Mouse (Mus musculus) hindbrain, embryonic 11.5 days (tissue): Measurements from ENCODE around the gene Gm3045. TPM values are rescaled to one million over a fixed set of nuclear protein-coding genes. Genes with fewer than 3 reads are reported as not detected.

Experiments
- ATAC-seq: fragments of 200-750 bp; cut with Nextera tagmentation; 2 replicates; pipeline ENCODE4 v1.8.0; 2017; ENCODE audit warnings: mild to moderate bottlenecking, moderate TSS enrichment, moderate library complexity; ENCODE audit not compliant: low FRiP score
- DNase-seq: peaks from one replicate; pipeline ENCODE4 v3.0.0-alpha.2; 2015; ENCODE audit warnings: low spot score
- H3K27ac ChIP-seq: fragments of 300-500 bp; sonication (generic); 2 replicates; pipeline ENCODE4 v1.5.1; 2014; ENCODE audit warnings: mild to moderate bottlenecking, low read depth, low read length
- H3K27me3 ChIP-seq: fragments of 300-500 bp; sonication (generic); 2 replicates; pipeline ENCODE4 v1.6.1; 2014; ENCODE audit warnings: mild to moderate bottlenecking, low read length, moderate library complexity, mixed read lengths; ENCODE audit not compliant: control insufficient read depth, insufficient read depth
- H3K36me3 ChIP-seq: fragments of 300-500 bp; sonication (generic); 2 replicates; pipeline ENCODE4 v1.6.1; 2014; ENCODE audit warnings: mild to moderate bottlenecking, low read length, moderate library complexity, mixed read lengths; ENCODE audit not compliant: control insufficient read depth, insufficient read depth
- H3K4me1 ChIP-seq: fragments of 300-500 bp; sonication (generic); replicated peaks from 2 replicates; pipeline ENCODE4 v1.6.1; 2014; ENCODE audit warnings: low read length, mixed read lengths; ENCODE audit not compliant: control insufficient read depth, insufficient read depth
- H3K4me2 ChIP-seq: fragments of 300-500 bp; sonication (generic); replicated peaks from 2 replicates; pipeline ENCODE4 v1.6.1; 2014; ENCODE audit warnings: mild to moderate bottlenecking, low read depth, low read length
- H3K4me3 ChIP-seq: fragments of 300-500 bp; sonication (generic); 2 replicates; pipeline ENCODE4 v1.5.1; 2014; ENCODE audit warnings: low read depth, low read length
- H3K9ac ChIP-seq: fragments of 300-500 bp; sonication (generic); 2 replicates; pipeline ENCODE4 v1.6.1; 2014; ENCODE audit warnings: low read depth, low read length
- H3K9me3 ChIP-seq: fragments of 300-500 bp; sonication (generic); 2 replicates; pipeline ENCODE4 v1.6.1; 2016; ENCODE audit warnings: low read length; ENCODE audit not compliant: control insufficient read depth
- WGBS: fragments of 180-500 bp; shearing (Covaris S2); extraction: QIAGEN DNeasy Blood & Tissue Kit; methylation state at CpG from one replicate; pipeline ENCODE4 v1.1.7; 2014; 5-methylcytosine and 5-hydroxymethylcytosine counted together
- polyA plus RNA-seq: library from polyadenylated mRNA; unstranded; fragments of >200 nt; fragmentation: Nextera tagmentation; extraction: Ambion mirVana; gene quantifications from 2 replicates; pipeline ENCODE4 v1.2.1, GENCODE M21; 2014

The Gm3045 gene
- polyA plus RNA-seq, 1 experiment from 2014 or later, result not detected

DNA sequence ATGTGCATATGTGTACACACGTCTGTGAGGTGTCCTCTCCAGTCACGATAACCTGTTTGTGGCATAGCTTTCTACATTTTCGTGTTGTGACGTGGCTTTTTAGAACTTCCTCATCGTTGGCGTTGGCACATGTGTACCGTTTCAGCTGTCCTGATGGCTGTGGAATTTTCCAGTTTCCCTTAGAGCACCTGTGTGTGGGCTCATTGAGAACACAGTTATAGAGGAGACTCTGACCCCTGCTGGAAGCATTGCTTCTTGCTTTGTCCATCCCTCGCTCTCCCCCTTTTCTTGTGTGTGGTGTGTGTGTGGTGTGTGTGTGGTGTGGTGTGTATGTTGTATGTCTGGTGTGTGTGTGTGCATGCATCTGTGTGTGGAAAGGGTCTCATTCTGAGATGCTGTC is 23.6 kb downstream of the Gm3045 start:
- no peak overlapping the region for H3K9ac ChIP-seq
- no peak overlapping the region for H3K4me3 ChIP-seq
- no peak for ATAC-seq
- H3K27ac ChIP-seq, result no peak overlapping the region
- no peak for DNase-seq
- H3K9me3 ChIP-seq, result no peaks in the 10 kb centered on the region
- H3K36me3 ChIP-seq, result no peaks in the 10 kb centered on the region
- H3K4me2 ChIP-seq, result no peak overlapping the region
- 89% methylated on average over 8 of the region's 8 CpGs for WGBS
- H3K4me1 ChIP-seq, result no peaks in the 10 kb centered on the region
- no peaks in the 10 kb centered on the region for H3K27me3 ChIP-seq

DNA sequence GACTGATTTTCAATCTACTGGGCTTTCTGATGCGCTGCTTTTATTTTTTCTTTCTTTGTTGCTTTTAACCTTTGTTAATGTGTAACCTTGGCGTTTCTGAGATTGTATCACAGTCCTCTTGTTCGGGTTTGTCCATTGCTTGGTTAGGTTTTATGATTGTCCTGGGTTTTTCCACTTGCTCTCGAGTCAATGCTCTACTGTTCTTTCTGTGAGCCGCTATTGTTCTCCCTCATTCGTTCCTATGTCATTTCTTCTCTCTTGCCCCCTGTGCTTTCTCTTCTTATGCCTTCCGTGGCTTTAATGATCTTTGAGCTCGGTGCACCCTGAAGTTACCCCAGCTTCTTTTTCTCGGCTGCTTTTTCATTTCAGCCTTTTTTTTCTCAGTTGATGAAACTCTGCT is 31.6 kb downstream of the Gm3045 start:
- DNase-seq (no peak), ATAC-seq (no peak)
- 38% methylated on average over 9 of the region's 9 CpGs for WGBS
- no peak overlapping the region for H3K4me3 ChIP-seq
- no peaks in the 10 kb centered on the region for H3K4me1 ChIP-seq
- no peaks in the 10 kb centered on the region for H3K9me3 ChIP-seq
- no peak overlapping the region for H3K9ac ChIP-seq
- no peak overlapping the region for H3K4me2 ChIP-seq
- H3K27ac ChIP-seq, result no peak overlapping the region
- H3K27me3 ChIP-seq, result no peaks in the 10 kb centered on the region
- H3K36me3 ChIP-seq, result no peaks in the 10 kb centered on the region

DNA sequence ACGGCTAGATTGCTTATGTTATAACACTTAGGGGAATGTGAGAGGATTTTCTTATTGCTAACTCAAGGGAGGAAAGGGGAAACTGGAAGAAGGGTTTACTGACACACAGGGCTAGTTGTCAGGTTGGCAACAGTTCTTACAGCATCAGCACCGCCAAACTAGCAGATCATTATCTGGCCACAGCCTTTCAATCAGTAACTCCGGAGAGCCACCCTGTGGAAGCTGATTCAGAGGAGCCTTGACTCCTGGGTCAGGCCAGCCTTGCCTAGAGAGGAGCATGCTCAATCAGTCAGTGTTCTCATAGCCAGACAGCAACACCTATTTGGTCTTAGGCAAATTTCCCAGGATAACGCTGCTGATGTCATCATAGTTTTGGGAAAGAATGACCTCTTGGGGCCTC is 35.1 kb downstream of the Gm3045 start:
- H3K27me3 ChIP-seq, result no peaks in the 10 kb centered on the region
- H3K36me3 ChIP-seq, result no peaks in the 10 kb centered on the region
- no peaks in the 10 kb centered on the region for H3K9me3 ChIP-seq
- H3K9ac ChIP-seq, result no peak overlapping the region
- WGBS, result 83% methylated on average over 4 of the region's 4 CpGs
- 0 out of 2 replicates have a peak, but pooled peaks cover 3% of the 10 kb centered on the region for H3K4me1 ChIP-seq
- no peak overlapping the region for H3K4me3 ChIP-seq
- no peak overlapping the region for H3K4me2 ChIP-seq
- H3K27ac ChIP-seq, result no peak overlapping the region
- no peak for DNase-seq
- ATAC-seq, result no peak

DNA sequence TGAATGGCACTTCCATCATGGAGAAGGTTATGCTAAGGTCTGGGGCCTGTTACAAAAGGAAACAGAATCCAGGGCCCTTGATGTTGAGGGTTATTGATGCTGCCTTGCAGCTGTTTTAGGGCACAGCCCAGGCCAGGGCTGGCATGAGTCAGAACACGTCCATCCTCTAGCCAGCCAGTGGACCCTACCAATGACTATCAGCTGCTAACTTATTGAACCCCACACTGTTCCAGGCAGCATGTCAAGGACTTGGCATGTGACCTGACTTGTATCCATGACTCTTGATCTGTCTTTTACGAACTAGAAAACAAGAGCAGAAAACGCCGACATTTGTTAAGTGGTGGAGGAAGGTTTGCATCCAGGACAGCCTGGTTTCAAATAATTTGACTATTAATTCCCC is 36.4 kb downstream of the Gm3045 start:
- 0 out of 2 replicates have a peak, but pooled peaks cover 3% of the 10 kb centered on the region for H3K4me1 ChIP-seq
- H3K9ac ChIP-seq, result no peak overlapping the region
- no peaks in the 10 kb centered on the region for H3K36me3 ChIP-seq
- no peaks in the 10 kb centered on the region for H3K27me3 ChIP-seq
- DNase-seq (no peak), ATAC-seq (no peak)
- no peaks in the 10 kb centered on the region for H3K9me3 ChIP-seq
- H3K4me2 ChIP-seq, result no peak overlapping the region
- H3K27ac ChIP-seq, result no peak overlapping the region
- no peak overlapping the region for H3K4me3 ChIP-seq
- WGBS, result 90% methylated on average over 4 of the region's 4 CpGs

DNA sequence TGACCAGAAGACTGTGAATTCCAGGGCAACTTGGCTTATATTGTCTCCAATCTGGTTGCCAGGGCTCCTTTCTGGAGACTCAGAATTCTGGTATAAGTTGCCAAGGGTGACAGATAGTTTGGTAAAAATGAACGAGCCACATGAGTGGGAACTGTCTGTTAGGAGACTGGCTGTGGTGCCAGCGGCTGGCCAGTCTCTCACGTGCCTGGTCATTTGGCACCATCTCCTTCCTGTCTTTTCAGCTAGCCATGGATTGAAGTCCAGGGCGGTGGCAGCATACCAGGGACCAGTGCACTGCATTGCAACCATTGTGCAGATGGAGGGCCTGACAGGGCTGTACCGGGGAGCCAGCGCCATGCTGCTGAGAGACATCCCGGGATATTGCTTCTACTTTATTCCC is 36.9 kb downstream of the Gm3045 start:
- H3K27ac ChIP-seq, result no peak overlapping the region
- H3K4me1 ChIP-seq, result 0 out of 2 replicates have a peak, but pooled peaks cover 3% of the 10 kb centered on the region
- no peaks in the 10 kb centered on the region for H3K27me3 ChIP-seq
- H3K36me3 ChIP-seq, result no peaks in the 10 kb centered on the region
- no peak overlapping the region for H3K4me3 ChIP-seq
- WGBS, result 90% methylated on average over 7 of the region's 7 CpGs
- ATAC-seq, result no peak
- H3K4me2 ChIP-seq, result no peak overlapping the region
- H3K9me3 ChIP-seq, result no peaks in the 10 kb centered on the region
- no peak for DNase-seq
- no peak overlapping the region for H3K9ac ChIP-seq

DNA sequence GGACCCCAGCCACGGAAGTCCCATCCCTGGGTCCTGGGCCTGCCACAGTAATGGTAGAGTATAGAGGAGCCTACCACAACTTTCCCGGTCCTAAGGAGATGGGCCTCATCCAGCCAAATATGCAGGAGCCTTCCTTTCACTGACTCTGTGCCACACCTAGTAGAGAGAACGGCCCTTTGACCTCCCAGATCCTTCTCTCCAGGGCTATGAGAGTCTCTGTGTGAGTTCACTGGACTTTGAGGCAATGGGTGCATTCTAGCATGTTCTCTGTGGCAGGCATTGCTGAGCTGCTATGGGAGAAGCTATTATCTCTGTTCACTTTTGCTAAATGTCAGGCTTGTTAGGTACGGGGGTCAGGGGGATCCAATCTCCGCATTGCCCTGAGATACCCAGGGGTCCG is 37.4 kb downstream of the Gm3045 start:
- no peaks in the 10 kb centered on the region for H3K9me3 ChIP-seq
- H3K9ac ChIP-seq, result no peak overlapping the region
- H3K4me3 ChIP-seq, result no peak overlapping the region
- no peak for ATAC-seq
- no peak overlapping the region for H3K27ac ChIP-seq
- H3K4me1 ChIP-seq, result 0 out of 2 replicates have a peak, but pooled peaks cover 3% of the 10 kb centered on the region
- H3K4me2 ChIP-seq, result no peak overlapping the region
- WGBS, result 65% methylated on average over 6 of the region's 6 CpGs
- no peaks in the 10 kb centered on the region for H3K36me3 ChIP-seq
- no peaks in the 10 kb centered on the region for H3K27me3 ChIP-seq
- DNase-seq, result no peak

DNA sequence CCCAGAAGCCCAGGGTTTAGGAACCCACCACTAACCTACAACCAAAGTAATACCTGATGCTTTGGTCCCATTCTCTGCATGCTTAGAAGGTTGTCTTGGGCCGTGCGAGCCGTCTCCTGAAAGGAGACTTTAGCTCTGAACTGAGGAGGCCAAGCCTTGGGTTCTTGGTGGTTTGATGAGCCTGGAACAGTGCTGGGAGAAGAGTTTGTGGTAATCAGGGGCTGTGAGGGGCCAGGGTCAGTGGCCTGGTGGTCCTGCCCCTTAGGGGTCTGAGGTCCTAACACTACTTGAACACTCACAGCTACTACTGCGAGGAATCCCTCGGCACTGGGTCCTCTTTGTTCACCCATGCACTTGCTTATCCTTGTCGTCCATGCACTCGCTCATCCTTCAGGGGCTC is 41.4 kb downstream of the Gm3045 start:
- no peak overlapping the region for H3K27ac ChIP-seq
- ATAC-seq, result no peak
- no peak overlapping the region for H3K9ac ChIP-seq
- no peaks in the 10 kb centered on the region for H3K9me3 ChIP-seq
- H3K4me2 ChIP-seq, result no peak overlapping the region
- no peak overlapping the region for H3K4me3 ChIP-seq
- no peak for DNase-seq
- 98% methylated on average over 7 of the region's 7 CpGs for WGBS
- H3K36me3 ChIP-seq, result no peaks in the 10 kb centered on the region
- 0 out of 2 replicates have a peak, but pooled peaks cover 3% of the 10 kb centered on the region for H3K4me1 ChIP-seq
- H3K27me3 ChIP-seq, result no peaks in the 10 kb centered on the region

DNA sequence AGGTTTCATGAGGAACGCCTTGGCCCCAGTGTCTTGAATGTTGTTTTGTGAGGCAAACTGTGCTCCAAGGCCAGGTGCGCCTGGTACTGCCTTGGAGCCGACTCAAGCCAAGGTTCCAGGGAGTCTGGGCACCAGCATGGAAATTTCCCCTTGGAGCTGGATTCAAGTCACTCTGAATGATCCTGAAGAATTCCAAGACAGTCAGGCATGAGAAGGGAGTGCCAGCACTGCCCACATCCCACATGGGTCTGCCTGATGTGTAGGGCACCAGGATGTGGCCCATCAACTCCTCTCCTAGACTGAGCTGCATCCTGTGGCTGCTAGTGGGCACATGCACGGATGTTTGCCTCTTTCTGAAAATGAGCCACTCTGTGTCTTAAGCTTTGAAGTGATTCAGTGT is 42.1 kb downstream of the Gm3045 start:
- H3K9ac ChIP-seq, result no peak overlapping the region
- WGBS, result 89% methylated on average over 4 of the region's 4 CpGs
- DNase-seq, result no peak
- no peaks in the 10 kb centered on the region for H3K27me3 ChIP-seq
- no peaks in the 10 kb centered on the region for H3K36me3 ChIP-seq
- H3K9me3 ChIP-seq, result no peaks in the 10 kb centered on the region
- no peak overlapping the region for H3K27ac ChIP-seq
- H3K4me3 ChIP-seq, result no peak overlapping the region
- no peak overlapping the region for H3K4me2 ChIP-seq
- no peak for ATAC-seq
- H3K4me1 ChIP-seq, result 0 out of 2 replicates have a peak, but pooled peaks cover 3% of the 10 kb centered on the region

DNA sequence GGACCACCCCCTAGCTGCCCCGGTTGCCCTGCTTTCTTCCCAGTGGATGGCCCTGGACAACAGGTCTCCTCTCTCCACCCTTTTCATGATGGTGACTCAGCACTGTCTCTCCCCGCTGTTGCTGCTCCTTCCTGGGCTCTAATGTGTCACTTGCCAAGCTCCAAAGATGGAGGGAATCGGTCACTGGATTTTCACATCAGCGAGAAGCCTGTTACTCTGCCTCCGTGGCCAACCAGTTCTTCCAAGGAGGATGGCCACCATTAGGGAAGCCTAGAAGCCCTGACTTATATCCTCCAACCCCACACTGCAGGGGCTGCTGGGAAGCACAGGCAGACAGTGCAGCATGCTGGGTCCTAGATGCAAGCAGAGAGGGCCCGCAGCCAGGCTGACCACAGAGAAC is 44.8 kb downstream of the Gm3045 start:
- Histone ChIP-seq H3K9me3 (no peaks in the 10 kb centered on the region), H3K4me1 (no peaks in the 10 kb centered on the region), H3K36me3 (no peaks in the 10 kb centered on the region), H3K27me3 (no peaks in the 10 kb centered on the region), H3K4me3 (no peak overlapping the region), H3K9ac (no peak overlapping the region), H3K4me2 (no peak overlapping the region), H3K27ac (no peak overlapping the region)
- ATAC-seq (no peak), DNase-seq (no peak)
- 94% methylated on average over 6 of the region's 6 CpGs for WGBS
